Mouse (Mus musculus): Measurements from ENCODE around the gene Aff3. TPM values are rescaled to one million over a fixed set of nuclear protein-coding genes. Genes with fewer than 3 reads are reported as not detected.

Gene Aff3
- polyA plus RNA-seq, 1 experiment from 2014 or later, result 20.6 TPM

DNA sequence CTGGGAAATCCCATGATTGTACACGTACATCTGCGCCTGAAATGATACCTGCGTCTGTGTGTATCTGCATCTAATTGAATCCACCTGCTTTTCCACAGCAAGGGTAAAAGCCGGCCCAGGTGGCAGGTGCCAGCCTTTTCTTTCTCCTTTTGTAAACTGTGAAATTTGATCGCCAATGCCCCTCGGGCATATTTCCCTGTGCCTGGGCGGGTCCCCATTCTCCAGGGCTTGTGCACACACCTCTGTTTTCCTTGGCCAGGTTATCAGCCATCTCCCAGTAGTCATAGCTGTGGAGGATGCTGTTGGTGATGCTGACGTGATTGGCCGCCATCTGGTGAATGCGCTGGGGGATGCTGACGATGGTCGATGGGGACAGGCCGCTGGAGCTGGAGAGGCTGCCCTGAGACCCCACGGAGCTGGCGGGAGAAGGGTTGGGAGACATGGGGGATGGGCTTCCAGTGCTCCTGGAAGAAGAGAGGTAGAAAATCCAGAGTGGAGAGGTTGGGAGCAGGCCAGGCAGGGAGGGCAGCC, 483.7 kb downstream of the Aff3 start:
- Histone ChIP-seq H3K4me2 (replicated peaks) (no peak overlapping the region), H3K4me1 (peaks cover 9% of the 10 kb centered on the region), H3K27ac (no peak overlapping the region), H3K27me3 (0 out of 2 replicates have a peak, but pooled peaks cover 4% of the 10 kb centered on the region), H3K4me3 (no peak overlapping the region), H3K9me3 (no peaks in the 10 kb centered on the region), H3K36me3 (peaks cover 82% of the 10 kb centered on the region), H3K9ac (no peak overlapping the region)
- no peak for ATAC-seq (ENCODE audit: low FRiP score, low read depth)
- WGBS, result 61% methylated on average over 15 of the region's 15 CpGs

GRCm38 (mm10) chr1:38178929-38179328, 485.8 kb downstream of the Aff3 start:
- peaks cover 72% of the 10 kb centered on the region for H3K36me3 ChIP-seq

GRCm38 (mm10) chr1:38176077-38176476, 488.7 kb downstream of the Aff3 start:
- 93% methylated on average over 7 of the region's 7 CpGs for WGBS
- H3K4me2 ChIP-seq (replicated peaks), result no peak overlapping the region
- no peaks in the 10 kb centered on the region for H3K9me3 ChIP-seq
- H3K9ac ChIP-seq, result no peak overlapping the region
- 0 out of 2 replicates have a peak, but pooled peaks cover under 1% of the 10 kb centered on the region for H3K4me1 ChIP-seq
- H3K27ac ChIP-seq, result no peak overlapping the region; the same call in 1 of the 2 replicates
- no peak overlapping the region for H3K4me3 ChIP-seq
- peaks cover 50% of the 10 kb centered on the region for H3K36me3 ChIP-seq
- ATAC-seq (ENCODE audit: low FRiP score, low read depth), result no peak
- H3K27me3 ChIP-seq, result no peaks in the 10 kb centered on the region

More at GRCm38 (mm10) chr1:38178929-38179328, 485.8 kb downstream of the Aff3 start:
- Histone ChIP-seq H3K4me2 (replicated peaks) (no peak overlapping the region), H3K27me3 (no peaks in the 10 kb centered on the region), H3K4me1 (peaks cover 6% of the 10 kb centered on the region; the same call in 1 of the 2 replicates), H3K9ac (no peak overlapping the region), H3K4me3 (no peak overlapping the region), H3K27ac (no peak overlapping the region), H3K9me3 (no peaks in the 10 kb centered on the region)
- ATAC-seq (ENCODE audit: low FRiP score, low read depth), result no peak
- 83% methylated on average over 8 of the region's 8 CpGs for WGBS

- 81% methylated on average over 4 of the region's 4 CpGs for WGBS
- no peaks in the 10 kb centered on the region for H3K4me1 ChIP-seq
- no peaks in the 10 kb centered on the region for H3K9me3 ChIP-seq
These were observed 492.9 kb downstream of the Aff3 start for GRCm38 (mm10) chr1:38171874-38172273.

GRCm38 (mm10) chr1:38165696-38166095, 499.1 kb downstream of the Aff3 start:
- no peak for ATAC-seq (ENCODE audit: low FRiP score, low read depth)
- no peaks in the 10 kb centered on the region for H3K27me3 ChIP-seq
- H3K9me3 ChIP-seq, result no peaks in the 10 kb centered on the region
- H3K4me3 ChIP-seq, result no peak overlapping the region
- 79% methylated on average over 2 of the region's 2 CpGs for WGBS
- no peaks in the 10 kb centered on the region for H3K4me1 ChIP-seq
- no peaks in the 10 kb centered on the region for H3K36me3 ChIP-seq
- H3K4me2 ChIP-seq (replicated peaks), result no peak overlapping the region
- no peak overlapping the region for H3K27ac ChIP-seq
- H3K9ac ChIP-seq, result no peak overlapping the region

More at GRCm38 (mm10) chr1:38171874-38172273, 492.9 kb downstream of the Aff3 start:
- Histone ChIP-seq H3K4me2 (replicated peaks) (no peak overlapping the region), H3K9ac (no peak overlapping the region), H3K4me3 (no peak overlapping the region), H3K27me3 (no peaks in the 10 kb centered on the region), H3K27ac (no peak overlapping the region), H3K36me3 (peaks cover 11% of the 10 kb centered on the region)
- ATAC-seq (ENCODE audit: low FRiP score, low read depth), result no peak

DNA sequence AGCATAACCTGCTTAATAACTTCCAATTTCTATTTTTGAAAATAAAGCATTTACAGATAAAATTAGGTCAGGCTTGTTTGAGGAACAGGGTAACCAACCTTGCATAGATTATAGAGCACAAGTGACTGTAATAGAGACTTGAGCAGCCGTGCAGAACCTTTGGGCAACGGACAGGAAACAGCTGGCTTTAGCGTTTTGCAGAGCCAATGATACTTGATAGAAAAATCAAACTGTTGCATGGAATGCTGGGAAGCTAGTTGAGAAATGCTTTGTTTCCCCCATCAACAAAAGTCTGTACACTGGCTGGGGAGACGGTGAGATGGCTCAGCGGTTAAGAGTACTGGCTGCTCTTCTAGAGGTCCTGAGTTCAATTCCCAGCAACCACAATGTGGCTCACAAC, 514.7 kb downstream of the Aff3 start:
- Histone ChIP-seq H3K4me1 (no peaks in the 10 kb centered on the region), H3K4me3 (no peak overlapping the region), H3K27ac (no peak overlapping the region), H3K4me2 (replicated peaks) (no peak overlapping the region), H3K9me3 (no peaks in the 10 kb centered on the region), H3K36me3 (no peaks in the 10 kb centered on the region), H3K27me3 (no peaks in the 10 kb centered on the region), H3K9ac (no peak overlapping the region)
- ATAC-seq (ENCODE audit: low FRiP score, low read depth), result no peak
- 82% methylated on average over 5 of the region's 5 CpGs for WGBS

GRCm38 (mm10) chr1:38146008-38146407, 518.7 kb downstream of the Aff3 start:
- no peak overlapping the region for H3K9ac ChIP-seq
- H3K4me2 ChIP-seq (replicated peaks), result no peak overlapping the region
- no peaks in the 10 kb centered on the region for H3K9me3 ChIP-seq
- H3K27me3 ChIP-seq, result no peaks in the 10 kb centered on the region
- H3K36me3 ChIP-seq, result no peaks in the 10 kb centered on the region
- WGBS, result 88% methylated on average over 4 of the region's 4 CpGs
- H3K4me1 ChIP-seq, result no peaks in the 10 kb centered on the region
- no peak overlapping the region for H3K27ac ChIP-seq
- no peak for ATAC-seq (ENCODE audit: low FRiP score, low read depth)
- no peak overlapping the region for H3K4me3 ChIP-seq

DNA sequence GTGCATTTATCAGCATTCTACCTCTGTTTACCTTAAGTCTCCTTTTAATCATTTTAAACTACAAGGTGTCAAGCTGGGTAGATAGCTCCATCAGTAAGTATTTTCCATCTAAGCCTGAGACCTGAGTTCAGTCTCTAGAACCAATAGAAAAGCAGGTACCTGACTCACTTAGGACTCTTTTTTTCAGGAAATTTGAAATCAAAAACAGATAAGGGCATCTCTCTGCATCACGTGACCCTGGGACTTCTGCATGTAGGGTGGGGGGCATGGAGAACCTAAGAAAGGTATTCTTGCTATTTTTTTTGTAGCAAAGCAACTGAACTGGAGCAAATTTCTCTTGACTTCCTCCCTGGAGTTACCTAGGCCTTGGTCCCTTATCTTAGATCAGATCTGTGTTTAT, 523.4 kb downstream of the Aff3 start:
- 76% methylated on average over 1 of the region's 1 CpGs for WGBS
- no peak overlapping the region for H3K27ac ChIP-seq
- ATAC-seq (ENCODE audit: low FRiP score, low read depth), result no peak
- no peaks in the 10 kb centered on the region for H3K36me3 ChIP-seq
- H3K4me1 ChIP-seq, result no peaks in the 10 kb centered on the region
- H3K4me3 ChIP-seq, result no peak overlapping the region
- no peak overlapping the region for H3K9ac ChIP-seq
- no peak overlapping the region for H3K4me2 ChIP-seq (replicated peaks)
- no peaks in the 10 kb centered on the region for H3K9me3 ChIP-seq
- H3K27me3 ChIP-seq, result no peaks in the 10 kb centered on the region

GRCm38 (mm10) chr1:38140911-38141310, 523.8 kb downstream of the Aff3 start:
- Histone ChIP-seq H3K4me1 (no peaks in the 10 kb centered on the region), H3K27me3 (no peaks in the 10 kb centered on the region), H3K36me3 (no peaks in the 10 kb centered on the region), H3K27ac (no peak overlapping the region), H3K9me3 (no peaks in the 10 kb centered on the region), H3K4me3 (no peak overlapping the region), H3K9ac (no peak overlapping the region), H3K4me2 (replicated peaks) (no peak overlapping the region)
- 85% methylated on average over 2 of the region's 2 CpGs for WGBS
- ATAC-seq (ENCODE audit: low FRiP score, low read depth), result no peak

GRCm38 (mm10) chr1:38139396-38139795, 525.4 kb downstream of the Aff3 start:
- H3K9ac ChIP-seq, result no peak overlapping the region
- H3K36me3 ChIP-seq, result no peaks in the 10 kb centered on the region
- H3K4me1 ChIP-seq, result no peaks in the 10 kb centered on the region
- no peak overlapping the region for H3K4me2 ChIP-seq (replicated peaks)
- no peak overlapping the region for H3K27ac ChIP-seq
- ATAC-seq (ENCODE audit: low FRiP score, low read depth), result no peak
- 81% methylated on average over 2 of the region's 2 CpGs for WGBS
- H3K9me3 ChIP-seq, result no peaks in the 10 kb centered on the region
- no peak overlapping the region for H3K4me3 ChIP-seq
- H3K27me3 ChIP-seq, result no peaks in the 10 kb centered on the region

DNA sequence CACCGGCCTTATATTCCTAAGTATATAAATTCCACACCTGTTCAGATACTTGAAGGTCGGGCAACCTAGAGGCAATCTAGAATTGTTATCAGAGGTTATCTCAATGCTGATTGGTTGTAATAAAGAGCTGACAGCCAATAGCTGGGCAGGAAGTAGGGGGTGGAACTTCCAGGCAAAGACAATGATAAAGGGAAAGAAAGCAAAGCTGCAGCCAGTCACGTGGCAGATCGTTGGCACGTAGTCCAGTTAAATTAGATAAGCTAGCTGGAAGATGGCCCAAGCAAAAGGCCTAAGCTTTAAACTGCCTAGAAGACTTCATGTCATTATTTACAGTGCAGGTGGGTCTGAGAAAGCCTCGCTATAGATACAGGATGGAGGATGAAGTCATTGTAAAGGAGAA, 531.8 kb downstream of the Aff3 start:
- Histone ChIP-seq H3K9ac (no peak overlapping the region), H3K27ac (no peak overlapping the region), H3K9me3 (no peaks in the 10 kb centered on the region), H3K4me2 (replicated peaks) (no peak overlapping the region), H3K27me3 (no peaks in the 10 kb centered on the region), H3K4me3 (no peak overlapping the region), H3K4me1 (peaks cover 4% of the 10 kb centered on the region), H3K36me3 (no peaks in the 10 kb centered on the region)
- ATAC-seq (ENCODE audit: low FRiP score, low read depth), result no peak
- 76% methylated on average over 6 of the region's 6 CpGs for WGBS

- Histone ChIP-seq H3K36me3 (no peaks in the 10 kb centered on the region), H3K4me2 (replicated peaks) (no peak overlapping the region), H3K9me3 (no peaks in the 10 kb centered on the region), H3K27me3 (no peaks in the 10 kb centered on the region), H3K27ac (no peak overlapping the region), H3K4me1 (peaks cover 19% of the 10 kb centered on the region), H3K4me3 (no peak overlapping the region), H3K9ac (no peak overlapping the region)
- 51% methylated on average over 10 of the region's 10 CpGs for WGBS
- no peak for ATAC-seq (ENCODE audit: low FRiP score, low read depth)
These were observed 533.9 kb downstream of the Aff3 start for GRCm38 (mm10) chr1:38130715-38131483.

Measured in limb, embryonic 13.5 days (tissue).